Mouse (Mus musculus) hindbrain, embryonic 15.5 days (tissue): ENCODE measurements around the gene Tmem191c. TPM values are rescaled to one million over a fixed set of nuclear protein-coding genes. Genes with fewer than 3 reads are reported as not detected.

Experiments used
- ATAC-seq: fragments of 200-750 bp; cut with Nextera tagmentation; 2 replicates; pipeline ENCODE4 v1.8.0; 2017; ENCODE audit warnings: low read depth, moderate number of reproducible peaks, moderate TSS enrichment; ENCODE audit not compliant: low FRiP score
- H3K27ac ChIP-seq: fragments of 300-500 bp; sonication (generic); replicated peaks from 2 replicates; pipeline ENCODE4 v1.5.1; 2015; ENCODE audit warnings: mild to moderate bottlenecking, inconsistent platforms
- H3K27me3 ChIP-seq: fragments of 300-500 bp; sonication (generic); 2 replicates; pipeline ENCODE4 v1.6.1; 2015; ENCODE audit warnings: control low read depth, inconsistent platforms
- H3K36me3 ChIP-seq: fragments of 300-500 bp; sonication (generic); 2 replicates; pipeline ENCODE4 v1.6.1; 2015; ENCODE audit warnings: control low read depth, inconsistent platforms
- H3K4me1 ChIP-seq: fragments of 300-500 bp; sonication (generic); replicated peaks from 2 replicates; pipeline ENCODE4 v1.6.1; 2015; ENCODE audit warnings: control low read depth, inconsistent platforms
- H3K4me2 ChIP-seq: fragments of 300-500 bp; sonication (generic); 2 replicates; pipeline ENCODE4 v1.6.1; 2015; ENCODE audit warnings: moderate library complexity, mild to moderate bottlenecking, inconsistent platforms
- H3K4me3 ChIP-seq: fragments of 300-500 bp; sonication (generic); 2 replicates; pipeline ENCODE4 v1.5.1; 2015; ENCODE audit warnings: mild to moderate bottlenecking, inconsistent platforms
- H3K9ac ChIP-seq: fragments of 300-500 bp; sonication (generic); 2 replicates; pipeline ENCODE4 v1.6.1; 2015; ENCODE audit warnings: inconsistent platforms
- H3K9me3 ChIP-seq: fragments of 300-500 bp; sonication (generic); 2 replicates; pipeline ENCODE4 v1.6.1; 2016; ENCODE audit warnings: control low read depth, inconsistent platforms
- WGBS: fragments of 180-500 bp; shearing (Covaris S2); methylation state at CpG from one replicate; pipeline ENCODE4 v1.1.7; 2015; 5-methylcytosine and 5-hydroxymethylcytosine counted together
- polyA plus RNA-seq: library from polyadenylated mRNA; unstranded; fragments of >200 nt; fragmentation: Nextera tagmentation; extraction: Ambion mirVana; gene quantifications from 2 replicates; pipeline ENCODE4 v1.2.1, GENCODE M21; 2015

Gene Tmem191c
- polyA plus RNA-seq, 1 experiment from 2014 or later = 81.9 TPM

GRCm38 (mm10) chr16:17307461-17307860 is 31.6 kb downstream of the Tmem191c start:
- 96% methylated on average over 5 of the region's 5 CpGs for WGBS
- Histone ChIP-seq H3K27me3 (no peaks in the 10 kb centered on the region), H3K9me3 (no peaks in the 10 kb centered on the region), H3K27ac (no peak overlapping the region), H3K36me3 (peaks cover 82% of the 10 kb centered on the region), H3K4me2 (no peak overlapping the region), H3K4me1 (no peaks in the 10 kb centered on the region), H3K4me3 (no peak overlapping the region), H3K9ac (no peak overlapping the region)
- no peak for ATAC-seq

GRCm38 (mm10) chr16:17309036-17309435 is 33.2 kb downstream of the Tmem191c start:
- no peak for ATAC-seq

DNA sequence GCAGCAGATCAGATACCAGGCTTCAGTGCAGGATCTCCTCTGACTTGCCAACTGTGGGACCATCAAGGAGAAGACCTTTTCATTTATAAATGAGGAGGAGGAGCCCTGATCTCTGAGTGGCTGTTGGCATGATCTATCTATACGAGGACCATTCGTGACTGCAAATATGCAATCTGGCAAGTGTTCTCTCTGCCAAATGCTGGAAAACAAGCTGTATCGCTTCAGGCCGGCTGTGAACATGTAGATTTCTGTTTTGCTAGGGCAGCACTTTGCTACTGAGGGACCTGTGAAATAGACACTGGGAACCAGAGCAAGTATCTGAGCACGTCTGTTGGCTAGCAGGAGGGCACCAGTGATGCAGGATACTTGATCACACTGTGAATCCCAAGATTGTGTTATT is 36.7 kb downstream of the Tmem191c start:
- Histone ChIP-seq H3K4me1 (no peaks in the 10 kb centered on the region), H3K27me3 (no peaks in the 10 kb centered on the region), H3K4me2 (no peak overlapping the region), H3K27ac (no peak overlapping the region), H3K9me3 (no peaks in the 10 kb centered on the region), H3K9ac (no peak overlapping the region), H3K4me3 (no peak overlapping the region), H3K36me3 (peaks cover 89% of the 10 kb centered on the region)
- WGBS = 94% methylated on average over 5 of the region's 5 CpGs
- no peak for ATAC-seq

More at GRCm38 (mm10) chr16:17309036-17309435, 33.2 kb downstream of the Tmem191c start:
- peaks cover 82% of the 10 kb centered on the region for H3K36me3 ChIP-seq
- H3K9ac ChIP-seq = no peak overlapping the region
- H3K9me3 ChIP-seq = no peaks in the 10 kb centered on the region
- no peaks in the 10 kb centered on the region for H3K27me3 ChIP-seq
- H3K4me2 ChIP-seq = no peak overlapping the region
- H3K4me3 ChIP-seq = no peak overlapping the region
- whole genome bisulfite sequencing = 97% methylated on average over 10 of the region's 10 CpGs
- no peak overlapping the region for H3K27ac ChIP-seq
- H3K4me1 ChIP-seq = no peaks in the 10 kb centered on the region

DNA sequence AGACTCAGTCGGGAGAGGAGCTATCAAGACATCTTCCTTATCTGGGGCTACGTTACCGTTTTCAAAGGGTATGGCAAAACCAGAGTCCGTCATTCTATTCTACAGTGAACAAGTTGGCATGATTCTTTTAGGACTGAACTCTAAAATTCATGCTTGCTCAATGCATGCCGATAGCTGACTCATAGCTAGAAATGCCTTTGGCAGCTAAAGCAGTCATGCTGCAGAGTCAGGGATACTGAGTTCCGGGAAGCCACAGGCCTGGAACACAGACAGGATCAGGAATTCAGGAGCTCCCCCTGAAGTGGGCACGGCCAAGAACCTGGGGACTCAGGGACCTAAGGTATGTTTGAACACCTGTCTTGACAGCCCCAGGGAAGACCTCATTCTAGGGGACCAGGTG is 40.7 kb downstream of the Tmem191c start:
- H3K9me3 ChIP-seq = no peaks in the 10 kb centered on the region
- H3K4me3 ChIP-seq = no peak overlapping the region
- 95% methylated on average over 7 of the region's 7 CpGs for WGBS
- H3K4me2 ChIP-seq = no peak overlapping the region
- H3K27ac ChIP-seq = no peak overlapping the region
- no peak for ATAC-seq
- H3K4me1 ChIP-seq = no peaks in the 10 kb centered on the region
- no peak overlapping the region for H3K9ac ChIP-seq
- peaks cover 79% of the 10 kb centered on the region for H3K36me3 ChIP-seq
- no peaks in the 10 kb centered on the region for H3K27me3 ChIP-seq

GRCm38 (mm10) chr16:17321481-17321880 is 45.6 kb downstream of the Tmem191c start:
- WGBS = 74% methylated on average over 5 of the region's 5 CpGs
- Histone ChIP-seq H3K36me3 (peaks cover 74% of the 10 kb centered on the region), H3K9me3 (no peaks in the 10 kb centered on the region), H3K4me3 (no peak overlapping the region), H3K27me3 (no peaks in the 10 kb centered on the region), H3K27ac (no peak overlapping the region), H3K4me2 (no peak overlapping the region), H3K9ac (no peak overlapping the region), H3K4me1 (no peaks in the 10 kb centered on the region)
- no peak for ATAC-seq

- H3K4me2 ChIP-seq = no peak overlapping the region
- H3K9me3 ChIP-seq = no peaks in the 10 kb centered on the region
- H3K4me1 ChIP-seq = no peaks in the 10 kb centered on the region
- peaks cover 58% of the 10 kb centered on the region for H3K36me3 ChIP-seq
- no peak overlapping the region for H3K9ac ChIP-seq
- H3K27me3 ChIP-seq = no peaks in the 10 kb centered on the region
- WGBS = 92% methylated on average over 5 of the region's 5 CpGs
- no peak for ATAC-seq
- H3K27ac ChIP-seq = no peak overlapping the region
- no peak overlapping the region for H3K4me3 ChIP-seq
These were observed 48.9 kb downstream of the Tmem191c start for GRCm38 (mm10) chr16:17324745-17325144.

DNA sequence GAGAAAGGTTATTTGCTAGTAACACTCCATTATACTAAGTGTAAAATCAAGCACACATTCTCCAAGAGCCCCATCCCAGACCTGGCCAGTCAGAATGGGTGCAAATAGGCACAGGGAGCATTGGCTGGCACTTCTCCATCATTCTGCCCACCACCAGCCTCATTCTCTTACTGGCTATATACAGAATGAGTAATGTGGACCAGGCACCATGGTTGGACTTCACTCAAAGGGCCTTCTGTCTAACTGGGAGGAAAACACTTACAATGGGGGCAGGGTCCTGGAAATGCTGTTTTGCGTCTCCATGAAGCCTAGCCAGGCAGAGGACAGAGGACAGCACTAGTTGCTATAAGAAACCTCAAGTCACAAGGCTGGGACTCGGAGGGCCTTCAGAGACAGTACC is 50.2 kb downstream of the Tmem191c start:
- ATAC-seq = no peak
- no peaks in the 10 kb centered on the region for H3K4me1 ChIP-seq
- peaks cover 60% of the 10 kb centered on the region for H3K36me3 ChIP-seq

DNA sequence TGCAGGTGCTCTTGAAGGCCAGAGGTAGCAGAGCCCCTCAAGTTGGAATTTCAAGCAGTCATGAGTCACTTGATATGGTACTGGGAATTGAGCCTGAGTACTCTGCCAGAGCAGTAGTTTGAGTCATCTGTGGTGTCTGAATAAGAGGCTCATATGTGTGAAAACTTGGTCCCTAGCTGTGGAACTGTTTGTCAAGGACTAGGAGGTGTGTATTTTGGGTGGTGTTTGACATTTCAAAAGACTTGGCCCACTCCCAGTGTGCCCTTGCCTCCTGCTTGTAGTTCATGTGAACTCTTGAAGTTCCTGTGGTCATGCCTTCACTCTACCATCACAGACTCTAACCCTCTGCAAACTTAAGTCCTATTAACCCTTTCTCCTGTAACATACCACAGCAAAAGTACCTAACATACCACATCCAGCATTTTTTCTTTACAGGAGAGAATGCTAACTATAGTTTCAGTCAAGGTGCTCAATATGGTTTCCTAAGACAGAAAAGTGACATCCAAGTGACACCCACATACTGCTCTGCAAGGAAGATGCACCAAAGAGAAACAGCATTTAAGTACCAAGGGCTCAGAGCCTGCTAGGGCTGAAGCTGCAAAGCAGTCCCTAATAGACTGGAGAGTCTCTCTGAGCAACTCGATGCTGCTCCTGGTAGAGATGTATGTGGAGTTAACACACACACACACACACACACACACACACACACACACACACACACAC is 54.1 kb downstream of the Tmem191c start:
- H3K4me3 ChIP-seq = no peak overlapping the region
- no peak overlapping the region for H3K27ac ChIP-seq
- H3K4me2 ChIP-seq = no peak overlapping the region
- H3K4me1 ChIP-seq = no peaks in the 10 kb centered on the region
- H3K36me3 ChIP-seq = peaks cover 31% of the 10 kb centered on the region
- H3K9ac ChIP-seq = no peak overlapping the region
- no peaks in the 10 kb centered on the region for H3K27me3 ChIP-seq
- H3K9me3 ChIP-seq = no peaks in the 10 kb centered on the region
- no peak for ATAC-seq
- whole genome bisulfite sequencing = 92% methylated on average over 1 of the region's 1 CpGs

More for the DNA sequence above, 50.2 kb downstream of the Tmem191c start:
- H3K27me3 ChIP-seq = no peaks in the 10 kb centered on the region
- H3K27ac ChIP-seq = no peak overlapping the region
- WGBS = 81% methylated on average over 2 of the region's 2 CpGs
- H3K9me3 ChIP-seq = no peaks in the 10 kb centered on the region
- H3K9ac ChIP-seq = no peak overlapping the region
- H3K4me3 ChIP-seq = no peak overlapping the region
- no peak overlapping the region for H3K4me2 ChIP-seq

GRCm38 (mm10) chr16:17331116-17331515 is 55.2 kb downstream of the Tmem191c start, which contains the start of gene Serpind1:
Serpind1 (plus strand) TSS chr16:17331371.
- H3K4me2 ChIP-seq = no peak within 1 kb of the TSS
- no peak within 1 kb of the TSS for H3K4me3 ChIP-seq
- no peak within 1 kb of the TSS for H3K9ac ChIP-seq
- no peak for ATAC-seq
- no peaks in the 10 kb centered on the region for H3K4me1 ChIP-seq
- no peaks in the 10 kb centered on the region for H3K9me3 ChIP-seq
- 72% methylated on average over 2 of the region's 2 CpGs for WGBS
- H3K27ac ChIP-seq = no peak within 1 kb of the TSS
- no peaks in the 10 kb centered on the region for H3K27me3 ChIP-seq
- peaks cover 24% of the 10 kb centered on the region; the same call in 1 of the 2 replicates for H3K36me3 ChIP-seq

- no peak for ATAC-seq
- H3K4me1 ChIP-seq = no peaks in the 10 kb centered on the region
- WGBS = 92% methylated on average over 5 of the region's 5 CpGs
These were observed 56.0 kb downstream of the Tmem191c start for GRCm38 (mm10) chr16:17331855-17332254.

More at GRCm38 (mm10) chr16:17331855-17332254, 56.0 kb downstream of the Tmem191c start:
- Histone ChIP-seq H3K9me3 (no peaks in the 10 kb centered on the region), H3K27ac (no peak overlapping the region), H3K36me3 (peaks cover 29% of the 10 kb centered on the region), H3K27me3 (no peaks in the 10 kb centered on the region), H3K4me2 (no peak overlapping the region), H3K9ac (no peak overlapping the region), H3K4me3 (no peak overlapping the region)
